Mouse (Mus musculus) limb, embryonic 14.5 days (tissue): ENCODE measurements at regions not wholly inside any gene's neighbourhood (a gene's known extent, or its start where the extent isn't known, plus 50 kb on each side); places are given as distances from the start of the nearest gene placed in this dataset.

Experiments used
- ATAC-seq: fragments of 200-750 bp; cut with Nextera tagmentation; 2 replicates; pipeline ENCODE4 v1.8.0; 2017; ENCODE audit warnings: low read depth, moderate number of reproducible peaks, moderate TSS enrichment; ENCODE audit not compliant: low FRiP score
- DNase-seq: peaks from one replicate; pipeline ENCODE4 v3.0.0-alpha.2; 2015; ENCODE audit warnings: low spot score
- H3K27ac ChIP-seq: fragments of 300-500 bp; sonication (generic); replicated peaks from 2 replicates; pipeline ENCODE4 v1.5.1; 2014; ENCODE audit warnings: low read depth, mild to moderate bottlenecking, low read length, moderate library complexity, mixed read lengths
- H3K27me3 ChIP-seq: fragments of 300-500 bp; sonication (generic); 2 replicates; pipeline ENCODE4 v1.6.1; 2014; ENCODE audit warnings: low read length, mixed read lengths; ENCODE audit not compliant: control insufficient read depth, insufficient read depth
- H3K36me3 ChIP-seq: fragments of 300-500 bp; sonication (generic); 2 replicates; pipeline ENCODE4 v1.6.1; 2014; ENCODE audit warnings: mild to moderate bottlenecking, low read length, moderate library complexity, mixed read lengths; ENCODE audit not compliant: control insufficient read depth, insufficient read depth
- H3K4me1 ChIP-seq: fragments of 300-500 bp; sonication (generic); 2 replicates; pipeline ENCODE4 v1.6.1; 2014; ENCODE audit warnings: antibody characterized with exemption, low read length, mixed read lengths; ENCODE audit not compliant: control insufficient read depth, insufficient read depth
- H3K4me2 ChIP-seq: fragments of 300-500 bp; sonication (generic); replicated peaks from 2 replicates; pipeline ENCODE4 v1.6.1; 2014; ENCODE audit warnings: low read depth, mild to moderate bottlenecking, low read length, moderate library complexity; ENCODE audit not compliant: severe bottlenecking
- H3K4me3 ChIP-seq: fragments of 300-500 bp; sonication (generic); replicated peaks from 2 replicates; pipeline ENCODE4 v1.5.1; 2014; ENCODE audit warnings: low read length
- H3K9ac ChIP-seq: fragments of 300-500 bp; sonication (generic); 2 replicates; pipeline ENCODE4 v1.6.1; 2014; ENCODE audit warnings: mild to moderate bottlenecking, low read depth, low read length, moderate library complexity; ENCODE audit not compliant: severe bottlenecking
- H3K9me3 ChIP-seq: fragments of 300-500 bp; sonication (generic); 2 replicates; pipeline ENCODE4 v1.6.1; 2016; ENCODE audit warnings: low read length; ENCODE audit not compliant: control insufficient read depth
- POLR2A ChIP-seq: fragments of 200-500 bp; IDR thresholded peaks from 2 replicates; pipeline ENCODE4 v1.8.0; 2012; ENCODE audit warnings: inconsistent platforms, mild to moderate bottlenecking, moderate library complexity, borderline replicate concordance; ENCODE audit not compliant: insufficient read depth, insufficient read length; ENCODE audit errors: extremely low read depth
- WGBS: fragments of 180-500 bp; shearing (Covaris S2); extraction: QIAGEN DNeasy Blood & Tissue Kit; methylation state at CpG from one replicate; pipeline ENCODE4 v1.1.7; 2014; 5-methylcytosine and 5-hydroxymethylcytosine counted together

DNA sequence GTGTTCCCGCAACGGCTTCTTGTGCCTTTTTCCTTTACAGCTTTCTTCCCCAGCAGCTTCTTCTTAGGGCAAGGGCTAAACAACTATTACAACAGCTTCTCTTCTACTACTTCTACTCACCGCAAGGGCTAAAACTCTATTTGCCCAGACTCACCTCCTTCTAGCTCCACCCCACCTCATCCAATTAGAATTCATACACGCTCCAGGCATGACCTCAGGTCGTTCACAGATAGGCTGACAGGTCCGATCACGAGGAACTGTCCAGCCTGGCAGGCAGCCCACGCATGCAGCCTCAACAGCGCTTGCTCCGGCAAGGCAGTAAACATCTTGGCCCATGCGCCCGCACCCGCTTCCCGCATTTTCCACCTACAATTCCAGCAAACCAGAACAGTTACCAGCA is 844.9 kb downstream of the Kcnma1 start:
- no peak overlapping the region for H3K4me2 ChIP-seq
- no peak for TF ChIP-seq POLR2A
- H3K9me3 ChIP-seq, result no peaks in the 10 kb centered on the region
- H3K27ac ChIP-seq, result no peak overlapping the region
- H3K4me1 ChIP-seq, result no peaks in the 10 kb centered on the region
- no peaks in the 10 kb centered on the region for H3K36me3 ChIP-seq
- 76% methylated on average over 14 of the region's 14 CpGs for WGBS
- ATAC-seq (no peak), DNase-seq (no peak)
- no peaks in the 10 kb centered on the region for H3K27me3 ChIP-seq
- no peak overlapping the region for H3K4me3 ChIP-seq
- no peak overlapping the region for H3K9ac ChIP-seq

GRCm38 (mm10) chr14:23160567-23160966 is 853.7 kb downstream of the Kcnma1 start:
- H3K36me3 ChIP-seq, result no peaks in the 10 kb centered on the region
- H3K9me3 ChIP-seq, result no peaks in the 10 kb centered on the region
- no peak for TF ChIP-seq POLR2A
- no peaks in the 10 kb centered on the region for H3K27me3 ChIP-seq
- no peak overlapping the region for H3K27ac ChIP-seq
- no peak overlapping the region for H3K9ac ChIP-seq
- no peak for ATAC-seq
- no peak for DNase-seq
- H3K4me2 ChIP-seq, result no peak overlapping the region
- H3K4me3 ChIP-seq, result no peak overlapping the region
- 59% methylated on average over 1 of the region's 1 CpGs for WGBS
- no peaks in the 10 kb centered on the region for H3K4me1 ChIP-seq

GRCm38 (mm10) chr14:23150431-23150830 is 863.9 kb downstream of the Kcnma1 start:
- no peaks in the 10 kb centered on the region for H3K4me1 ChIP-seq
- no peak overlapping the region for H3K4me3 ChIP-seq
- no peak overlapping the region for H3K4me2 ChIP-seq
- no peaks in the 10 kb centered on the region for H3K36me3 ChIP-seq
- TF ChIP-seq POLR2A, result no peak
- H3K27me3 ChIP-seq, result no peaks in the 10 kb centered on the region
- no peak overlapping the region for H3K27ac ChIP-seq
- no peak for DNase-seq
- H3K9ac ChIP-seq, result no peak overlapping the region
- no peak for ATAC-seq
- no peaks in the 10 kb centered on the region for H3K9me3 ChIP-seq

GRCm38 (mm10) chr14:23146981-23147380 is 867.3 kb downstream of the Kcnma1 start:
- no peak overlapping the region for H3K27ac ChIP-seq
- H3K4me1 ChIP-seq, result no peaks in the 10 kb centered on the region
- no peaks in the 10 kb centered on the region for H3K27me3 ChIP-seq
- TF ChIP-seq POLR2A, result no peak
- 88% methylated on average over 1 of the region's 1 CpGs for WGBS
- DNase-seq (no peak), ATAC-seq (no peak)
- no peaks in the 10 kb centered on the region for H3K36me3 ChIP-seq
- H3K4me3 ChIP-seq, result no peak overlapping the region
- no peaks in the 10 kb centered on the region for H3K9me3 ChIP-seq
- no peak overlapping the region for H3K4me2 ChIP-seq
- no peak overlapping the region for H3K9ac ChIP-seq

- Histone ChIP-seq H3K4me3 (no peak overlapping the region), H3K9me3 (no peaks in the 10 kb centered on the region), H3K36me3 (no peaks in the 10 kb centered on the region), H3K4me2 (no peak overlapping the region), H3K27me3 (no peaks in the 10 kb centered on the region), H3K27ac (no peak overlapping the region), H3K9ac (no peak overlapping the region), H3K4me1 (no peaks in the 10 kb centered on the region)
- DNase-seq (no peak), ATAC-seq (no peak)
- 85% methylated on average over 1 of the region's 1 CpGs for WGBS
- TF ChIP-seq POLR2A, result no peak
Measured at GRCm38 (mm10) chr14:23140385-23140784, 873.9 kb downstream of the Kcnma1 start.

- no peak overlapping the region for H3K27ac ChIP-seq
- DNase-seq, result no peak
- H3K9ac ChIP-seq, result no peak overlapping the region
- H3K4me2 ChIP-seq, result no peak overlapping the region
- WGBS, result 98% methylated on average over 2 of the region's 2 CpGs
- no peaks in the 10 kb centered on the region for H3K9me3 ChIP-seq
- H3K36me3 ChIP-seq, result no peaks in the 10 kb centered on the region
- no peak overlapping the region for H3K4me3 ChIP-seq
- 0 out of 2 replicates have a peak, but pooled peaks cover 3% of the 10 kb centered on the region for H3K4me1 ChIP-seq
- ATAC-seq, result no peak
- TF ChIP-seq POLR2A, result no peak
- no peaks in the 10 kb centered on the region for H3K27me3 ChIP-seq
Measured at GRCm38 (mm10) chr14:23134723-23135122, 879.6 kb downstream of the Kcnma1 start.
